29 mouse cellular contexts compared by ENCODE assay signal in genomic region chr3:79445041-79445440, GRCm38 (mm10).
DNase-seq lines count a peak whose midpoint lies in the region; ATAC-seq and TF ChIP-seq lines count a peak whose summit lies in the region.
"Had no signal": no experiment of that assay in that cellular context is flagged by ENCODE, and none has a peak within 500 bp of the region (broad histone marks: within the 10 kb centered on the region; RNA-seq: fewer than 3 reads in every experiment).

No protein-coding gene starts in this region.

- no peak overlapping the region for H3K4me3 ChIP-seq in layer of hippocampus, adult 2 months
- H3K4me3 ChIP-seq in lung, postnatal 0 days (ENCODE audit: low read depth, low read length), result no peak overlapping the region
- no peak overlapping the region for H3K4me3 ChIP-seq in forebrain, postnatal 0 days (ENCODE audit: low read depth, low read length)
- H3K4me3 ChIP-seq: embryonic facial prominence, embryonic 12.5 days; erythroblast, embryonic 14.5 days; forebrain, embryonic 13.5 days; heart, embryonic 12.5 days; intestine, embryonic 15.5 days; midbrain, embryonic 12.5 days; neural tube, embryonic 13.5 days had no signal

- H3K36me3 ChIP-seq in lung, postnatal 0 days (ENCODE audit: insufficient read depth, low read length), result no peaks in the 10 kb centered on the region
- no peaks in the 10 kb centered on the region for H3K36me3 ChIP-seq in forebrain, postnatal 0 days (ENCODE audit: insufficient read depth)
- H3K36me3 ChIP-seq: embryonic facial prominence, embryonic 12.5 days; heart, embryonic 12.5 days; intestine, embryonic 15.5 days; midbrain, embryonic 12.5 days; neural tube, embryonic 13.5 days had no signal

- ATAC-seq in frontal cortex, adult (ENCODE audit: low TSS enrichment), result peak; percentile 46
- ATAC-seq in lung, postnatal 0 days, result no peak
- no peak for ATAC-seq in forebrain, postnatal 0 days
- ATAC-seq: forebrain, embryonic 13.5 days; hindbrain, postnatal 0 days; intestine, embryonic 15.5 days had no signal

- no peak for DNase-seq in frontal cortex, postnatal 10 days (ENCODE audit: low spot score in 2 of 2)
- no peak for DNase-seq in layer of hippocampus, adult 2 months (ENCODE audit: low spot score in 2 of 2)
- DNase-seq in layer of hippocampus, adult 9-11 months, result no peak
- DNase-seq in Muller cell, postnatal 12 days (ENCODE audit: inconsistent ontology term), result peak; percentile 27
- peak; percentile 18 for DNase-seq in fibroblast of lung, adult 2 months (ENCODE audit: low read depth)
- no peak for DNase-seq in lung, postnatal 0 days (ENCODE audit: low spot score)
- DNase-seq in forebrain, postnatal 0 days, result no peak
- DNase-seq: adrenal gland, postnatal 25 days; cerebellum, adult 18-20 months; cerebellum, postnatal 14 days; embryo, embryonic 11 days; gastrocnemius, postnatal 10 days; heart, postnatal 14 days; kidney, postnatal 36 days; layer of hippocampus, postnatal 36 days; liver; lung, embryonic 14.5 days; right cerebral cortex, postnatal 25 days; thymus, postnatal 14 days had no signal

- no peaks in the 10 kb centered on the region for H3K4me1 ChIP-seq in lung, postnatal 0 days (ENCODE audit: insufficient read depth, low read depth, low read length)
- H3K4me1 ChIP-seq in forebrain, postnatal 0 days (ENCODE audit: insufficient read depth), result no peaks in the 10 kb centered on the region
- H3K4me1 ChIP-seq: heart, embryonic 12.5 days; intestine, embryonic 15.5 days; midbrain, embryonic 12.5 days had no signal

- WGBS in lung, postnatal 0 days, result 61% methylated on average over 8 of the region's 8 CpGs
- WGBS in forebrain, postnatal 0 days, result 77% methylated on average over 8 of the region's 8 CpGs

- no peak overlapping the region for H3K9ac ChIP-seq in lung, postnatal 0 days (replicated peaks; ENCODE audit: low read depth)
- H3K9ac ChIP-seq in forebrain, postnatal 0 days, result no peak overlapping the region
- H3K9ac ChIP-seq: embryonic facial prominence, embryonic 12.5 days; forebrain, embryonic 13.5 days; heart, embryonic 12.5 days; intestine, embryonic 15.5 days; liver, embryonic 14.5 days; lung, embryonic 14.5 days; midbrain, embryonic 12.5 days; neural tube, embryonic 13.5 days had no signal

- no peak for TF ChIP-seq CTCF in layer of hippocampus, adult 2 months (conservative IDR thresholded peaks at IDR 0.05)
- no peak for TF ChIP-seq CTCF in lung, postnatal 0 days (IDR thresholded peaks at IDR 0.05)
- TF ChIP-seq CTCF in forebrain, postnatal 0 days (IDR thresholded peaks at IDR 0.05; ENCODE audit: low read depth), result no peak

- no peak overlapping the region for H3K4me2 ChIP-seq in lung, postnatal 0 days (replicated peaks; ENCODE audit: low read depth, low read length)
- H3K4me2 ChIP-seq in forebrain, postnatal 0 days (ENCODE audit: low read depth), result no peak overlapping the region
- H3K4me2 ChIP-seq: embryonic facial prominence, embryonic 12.5 days; forebrain, embryonic 13.5 days; heart, embryonic 12.5 days; intestine, embryonic 15.5 days; lung, embryonic 14.5 days; midbrain, embryonic 12.5 days; neural tube, embryonic 13.5 days had no signal

- no peaks in the 10 kb centered on the region for H3K27me3 ChIP-seq in lung, postnatal 0 days (replicated peaks; ENCODE audit: insufficient read depth, low read length)
- no peaks in the 10 kb centered on the region for H3K27me3 ChIP-seq in forebrain, postnatal 0 days (ENCODE audit: insufficient read depth, low read length)
- H3K27me3 ChIP-seq: embryonic facial prominence, embryonic 12.5 days; forebrain, embryonic 13.5 days; heart, embryonic 12.5 days; intestine, embryonic 15.5 days; neural tube, embryonic 13.5 days had no signal

- no peak for TF ChIP-seq EP300 in lung, postnatal 0 days (IDR thresholded peaks at IDR 0.05)

- H3K9me3 ChIP-seq in lung, postnatal 0 days (ENCODE audit: low read length), result no peaks in the 10 kb centered on the region
- H3K9me3 ChIP-seq in forebrain, postnatal 0 days (ENCODE audit: low read length), result no peaks in the 10 kb centered on the region
- H3K9me3 ChIP-seq: embryonic facial prominence, embryonic 12.5 days; intestine, embryonic 15.5 days; midbrain, embryonic 12.5 days; neural tube, embryonic 13.5 days had no signal

- H3K27ac ChIP-seq in layer of hippocampus, adult 2 months, result peak overlapping the region; percentile 4; the same call in 1 of the 2 replicates
- no peak overlapping the region for H3K27ac ChIP-seq in lung, postnatal 0 days (ENCODE audit: low read length)
- no peak overlapping the region for H3K27ac ChIP-seq in forebrain, postnatal 0 days (ENCODE audit: low read depth, low read length)
- H3K27ac ChIP-seq: embryonic facial prominence, embryonic 12.5 days; forebrain, embryonic 13.5 days; hindbrain, postnatal 0 days; intestine, embryonic 15.5 days; liver, embryonic 14.5 days; midbrain, embryonic 12.5 days; neural tube, embryonic 13.5 days had no signal

Comparison
In these comparisons a context has a peak if more than half of its experiments do, and no peak if none do; other contexts are left out.
1. DNase-seq: peak in Muller cell, postnatal 12 days (single experiment) and fibroblast of lung, adult 2 months (single experiment); none in frontal cortex, postnatal 10 days (0 of 2), layer of hippocampus, adult 2 months (0 of 2), layer of hippocampus, adult 9-11 months (single experiment), lung, postnatal 0 days (single experiment) and forebrain, postnatal 0 days (single experiment).